Mouse (Mus musculus) heart, postnatal 0 days (tissue): ENCODE measurements around the gene Ninl. TPM values are rescaled to one million over a fixed set of nuclear protein-coding genes. Genes with fewer than 3 reads are reported as not detected.

ENCODE experiments used
- ATAC-seq: fragments of 200-750 bp; cut with Nextera tagmentation; 2 replicates; pipeline ENCODE4 v1.8.0; 2017; ENCODE audit warnings: low read depth, moderate number of reproducible peaks, moderate library complexity; ENCODE audit not compliant: insufficient read depth
- DNase-seq: peaks from one replicate; pipeline ENCODE4 v3.0.0-alpha.2; 2016; ENCODE audit warnings: low spot score
- H3K27ac ChIP-seq: fragments of 300-500 bp; sonication (generic); 2 replicates; pipeline ENCODE4 v1.5.1; 2014; ENCODE audit warnings: low read depth, mild to moderate bottlenecking
- H3K27me3 ChIP-seq: fragments of 300-500 bp; sonication (generic); 2 replicates; pipeline ENCODE4 v1.6.1; 2014; ENCODE audit warnings: low read length, mixed read lengths; ENCODE audit not compliant: control insufficient read depth, insufficient read depth
- H3K36me3 ChIP-seq: fragments of 300-500 bp; sonication (generic); replicated peaks from 2 replicates; pipeline ENCODE4 v1.6.1; 2014; ENCODE audit warnings: low read length, mixed read lengths; ENCODE audit not compliant: control insufficient read depth, insufficient read depth
- H3K4me1 ChIP-seq: fragments of 300-500 bp; sonication (generic); 2 replicates; pipeline ENCODE4 v1.6.1; 2014; ENCODE audit warnings: antibody characterized with exemption; ENCODE audit not compliant: control insufficient read depth, insufficient read depth
- H3K4me2 ChIP-seq: fragments of 300-500 bp; sonication (generic); 2 replicates; pipeline ENCODE4 v1.6.1; 2014; ENCODE audit warnings: low read depth, mild to moderate bottlenecking, low read length, moderate library complexity
- H3K4me3 ChIP-seq: fragments of 300-500 bp; sonication (generic); 2 replicates; pipeline ENCODE4 v1.5.1; 2014; ENCODE audit warnings: low read depth, low read length
- H3K9ac ChIP-seq: fragments of 300-500 bp; sonication (generic); replicated peaks from 2 replicates; pipeline ENCODE4 v1.6.1; 2014; ENCODE audit warnings: low read depth, low read length, mixed read lengths
- H3K9me3 ChIP-seq: fragments of 300-500 bp; sonication (generic); replicated peaks from 2 replicates; pipeline ENCODE4 v1.6.1; 2016; ENCODE audit warnings: low read length; ENCODE audit not compliant: control insufficient read depth
- CTCF ChIP-seq: IDR thresholded peaks from 2 replicates; pipeline ENCODE4 v1.5.1; 2016; ENCODE audit warnings: antibody characterized with exemption, control low read depth, low read depth
- EP300 ChIP-seq: IDR thresholded peaks from 2 replicates; pipeline ENCODE4 v1.6.1; 2016; ENCODE audit warnings: antibody characterized with exemption, low read depth
- WGBS: fragments of 180-500 bp; shearing (Covaris S2); extraction: QIAGEN DNeasy Blood & Tissue Kit; methylation state at CpG from one replicate; pipeline ENCODE4 v1.1.7; 2014; 5-methylcytosine and 5-hydroxymethylcytosine counted together
- polyA plus RNA-seq: library from polyadenylated mRNA; unstranded; fragments of >200 nt; fragmentation: Nextera tagmentation; extraction: Ambion mirVana; gene quantifications from 2 replicates; pipeline ENCODE4 v1.2.1, GENCODE M21; 2015
- total RNA-seq: library from RNA; depleted of rRNA; stranded (reverse); fragments of >200 nt; gene quantifications from 2 replicates; pipeline ENCODE4 v1.2.3, GENCODE M21; 2014; ENCODE audit warnings: low replicate concordance

Ninl gene
- total and polyA plus RNA-seq, 2 experiments from 2014 or later: 0.27 to 1.4 TPM

DNA sequence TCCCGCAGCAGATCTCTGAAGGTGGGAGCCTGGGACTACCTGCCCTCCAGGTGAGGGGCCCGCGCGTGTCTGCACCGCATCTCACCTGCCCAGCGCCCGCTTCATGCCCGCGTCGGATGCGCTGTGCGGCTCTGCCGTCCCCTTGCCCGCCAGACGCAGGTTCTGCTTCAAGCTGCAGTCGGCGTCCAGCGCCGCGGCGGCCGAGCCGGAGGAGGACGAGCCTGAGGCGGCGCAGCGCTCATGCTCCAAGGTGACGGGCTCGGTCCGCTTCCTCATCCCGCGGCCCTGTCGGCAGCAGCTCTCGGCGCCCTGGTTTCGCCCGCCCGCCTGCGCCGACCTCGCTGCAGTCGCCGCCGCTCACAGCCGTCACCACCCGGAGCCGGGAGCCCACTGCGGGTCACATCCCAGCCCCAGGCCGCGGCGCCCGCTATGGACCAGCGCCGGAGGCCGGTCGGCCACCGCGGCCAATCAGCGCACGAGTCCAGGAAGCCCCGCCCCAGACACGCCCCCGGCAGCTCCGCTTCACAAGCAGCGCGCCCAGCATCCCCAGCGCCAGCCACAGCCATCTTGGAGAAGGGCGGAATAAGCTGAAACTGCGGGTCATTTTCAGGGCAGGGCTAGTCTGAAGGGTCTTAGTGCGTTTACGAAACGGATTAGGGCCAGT, 134.8 kb downstream of the Ninl start, which contains the start of gene Abhd12:
Gene Abhd12 (minus strand): TSS at position 470 of the 664 bp plus-strand sequence.
- Histone ChIP-seq H3K9ac (peak within 1 kb of the TSS; percentile 71), H3K4me2 (peak within 1 kb of the TSS; percentile 89), H3K27me3 (no peaks in the 10 kb centered on the region), H3K27ac (peak within 1 kb of the TSS; percentile 82), H3K4me3 (peak within 1 kb of the TSS; percentile 65), H3K4me1 (no peaks in the 10 kb centered on the region), H3K9me3 (no peaks in the 10 kb centered on the region), H3K36me3 (no peaks in the 10 kb centered on the region; the same call in 1 of the 2 replicates)
- peak; percentile 96 for DNase-seq
- no peak for TF ChIP-seq EP300
- TF ChIP-seq CTCF: no peak
- WGBS: 0% methylated on average over 63 of the region's 72 CpGs
- peak; percentile 98 for ATAC-seq

DNA sequence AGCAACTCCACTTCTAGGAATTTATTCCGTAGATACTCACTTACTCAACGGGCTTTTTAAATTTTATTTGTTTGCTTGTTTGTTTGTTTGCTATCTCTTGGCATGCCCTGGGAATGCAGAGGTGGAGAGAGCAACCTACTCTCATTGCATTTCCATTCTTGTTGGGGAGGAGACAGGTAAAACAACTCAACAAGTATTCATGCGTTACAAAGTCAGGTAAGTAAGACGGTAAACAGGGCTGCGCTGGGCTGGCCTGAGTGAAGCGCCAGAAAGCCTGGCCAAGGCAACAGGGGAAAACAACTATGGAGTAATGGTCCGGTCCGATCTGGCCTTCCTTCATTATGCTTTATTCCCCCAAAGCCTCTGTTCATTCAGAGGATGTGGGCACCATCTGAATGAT, 136.8 kb downstream of the Ninl start:
- no peak for TF ChIP-seq EP300
- TF ChIP-seq CTCF: no peak
- H3K4me2 ChIP-seq: no peak overlapping the region
- no peak overlapping the region for H3K4me3 ChIP-seq
- ATAC-seq (no peak), DNase-seq (no peak)
- H3K27ac ChIP-seq: no peak overlapping the region
- 89% methylated on average over 8 of the region's 8 CpGs for WGBS
- H3K9ac ChIP-seq: no peak overlapping the region
- no peaks in the 10 kb centered on the region for H3K9me3 ChIP-seq
- H3K4me1 ChIP-seq: no peaks in the 10 kb centered on the region
- H3K27me3 ChIP-seq: no peaks in the 10 kb centered on the region
- no peaks in the 10 kb centered on the region; the same call in 1 of the 2 replicates for H3K36me3 ChIP-seq

DNA sequence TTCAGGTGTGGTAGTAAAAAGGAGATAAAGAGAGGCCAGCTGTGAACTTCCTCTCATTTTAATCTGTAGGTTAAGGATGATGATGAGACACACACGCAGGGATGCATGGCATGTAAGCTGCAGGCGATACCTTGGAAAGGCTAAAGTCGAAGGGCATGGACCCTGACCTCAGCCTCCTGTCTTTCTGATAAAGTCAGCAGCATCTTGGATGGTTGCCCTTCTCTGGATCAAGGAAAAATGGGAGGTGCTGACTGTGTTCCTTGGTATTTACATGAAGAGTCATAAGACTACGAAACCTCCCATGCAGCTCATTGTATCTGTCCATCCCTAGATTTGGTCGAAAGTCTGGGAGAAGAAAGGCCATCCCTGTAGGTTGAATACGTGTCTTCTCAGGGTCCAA, 138.8 kb downstream of the Ninl start:
- no peak overlapping the region for H3K4me2 ChIP-seq
- no peaks in the 10 kb centered on the region; the same call in 1 of the 2 replicates for H3K36me3 ChIP-seq
- no peak overlapping the region for H3K9ac ChIP-seq
- H3K27ac ChIP-seq: no peak overlapping the region
- no peaks in the 10 kb centered on the region for H3K9me3 ChIP-seq
- WGBS: 78% methylated on average over 6 of the region's 6 CpGs
- no peak overlapping the region for H3K4me3 ChIP-seq
- H3K27me3 ChIP-seq: no peaks in the 10 kb centered on the region
- H3K4me1 ChIP-seq: no peaks in the 10 kb centered on the region
- DNase-seq (no peak), ATAC-seq (no peak)
- no peak for TF ChIP-seq CTCF
- TF ChIP-seq EP300: no peak

DNA sequence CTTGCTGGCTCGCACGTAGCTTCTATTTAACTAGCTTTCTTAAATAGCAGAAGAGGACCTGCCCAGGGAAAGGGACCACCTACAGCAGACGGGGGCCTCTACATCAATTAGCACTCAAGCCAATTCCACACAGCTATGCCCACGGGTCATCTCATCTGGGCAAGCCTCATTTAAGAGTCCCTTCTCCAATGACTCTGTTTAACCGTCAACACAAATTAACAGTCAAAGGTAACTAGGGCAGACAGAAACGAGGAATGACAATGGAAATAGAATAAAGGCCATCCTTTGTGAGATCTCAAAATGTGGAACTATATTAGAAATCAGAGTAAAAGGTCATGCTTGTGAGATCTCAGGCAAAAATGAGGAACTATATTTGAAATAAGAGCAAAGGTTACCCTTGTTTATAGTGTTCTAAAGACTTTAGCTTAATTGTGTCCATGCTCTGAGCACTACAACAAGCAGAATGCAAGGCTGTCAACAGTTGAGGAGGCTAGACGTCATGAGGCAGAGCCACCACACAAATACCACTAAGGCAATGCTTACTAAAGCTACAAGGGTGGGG, 143.4 kb downstream of the Ninl start:
- TF ChIP-seq CTCF (no peak), EP300 (no peak)
- ATAC-seq (no peak), DNase-seq (no peak)
- 73% methylated on average over 7 of the region's 7 CpGs for WGBS
- no peaks in the 10 kb centered on the region for H3K9me3 ChIP-seq
- H3K4me3 ChIP-seq: no peak overlapping the region
- no peaks in the 10 kb centered on the region; the same call in 1 of the 2 replicates for H3K36me3 ChIP-seq
- H3K27me3 ChIP-seq: no peaks in the 10 kb centered on the region
- no peak overlapping the region for H3K9ac ChIP-seq
- H3K27ac ChIP-seq: no peak overlapping the region
- H3K4me1 ChIP-seq: no peaks in the 10 kb centered on the region
- no peak overlapping the region for H3K4me2 ChIP-seq

DNA sequence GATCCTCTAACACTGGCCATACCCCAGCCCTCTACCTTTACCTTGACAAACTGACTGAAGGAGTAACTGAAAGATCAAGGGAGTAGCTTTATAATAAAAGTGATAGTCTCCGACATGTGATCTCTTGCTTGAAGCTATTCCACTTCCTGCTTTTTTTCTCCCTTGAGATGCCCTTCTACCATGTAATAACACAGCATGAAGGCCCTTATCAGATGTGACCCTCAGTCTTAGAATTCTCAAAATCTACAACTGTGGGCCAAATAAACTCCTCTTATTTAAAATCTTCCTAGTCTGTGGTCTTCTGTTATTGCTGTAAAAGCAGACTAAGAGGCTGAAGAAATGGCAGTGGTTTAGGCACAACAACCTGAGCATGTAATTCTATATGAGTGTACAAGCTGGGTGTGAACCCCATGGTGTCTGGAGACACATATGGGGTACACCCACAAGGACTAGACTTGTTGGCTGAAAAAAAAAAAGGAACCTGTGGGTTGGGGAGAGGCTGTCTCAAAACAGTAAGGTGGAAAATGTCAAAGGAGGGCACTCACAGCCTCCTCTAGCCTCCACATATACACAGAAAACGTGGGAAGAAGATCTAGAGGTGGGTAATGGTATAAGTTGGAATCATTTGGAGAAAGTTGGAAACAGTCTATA, 144.4 kb downstream of the Ninl start:
- ATAC-seq (no peak), DNase-seq (no peak)
- Histone ChIP-seq H3K4me2 (no peak overlapping the region), H3K27me3 (no peaks in the 10 kb centered on the region), H3K9me3 (no peaks in the 10 kb centered on the region), H3K27ac (no peak overlapping the region), H3K9ac (no peak overlapping the region), H3K36me3 (no peaks in the 10 kb centered on the region), H3K4me1 (no peaks in the 10 kb centered on the region), H3K4me3 (no peak overlapping the region)
- 88% methylated on average over 2 of the region's 2 CpGs for WGBS
- no peak for TF ChIP-seq EP300
- TF ChIP-seq CTCF: no peak
